Comparison of ENCODE assay signal across 9 mouse cellular contexts in the genomic region with DNA sequence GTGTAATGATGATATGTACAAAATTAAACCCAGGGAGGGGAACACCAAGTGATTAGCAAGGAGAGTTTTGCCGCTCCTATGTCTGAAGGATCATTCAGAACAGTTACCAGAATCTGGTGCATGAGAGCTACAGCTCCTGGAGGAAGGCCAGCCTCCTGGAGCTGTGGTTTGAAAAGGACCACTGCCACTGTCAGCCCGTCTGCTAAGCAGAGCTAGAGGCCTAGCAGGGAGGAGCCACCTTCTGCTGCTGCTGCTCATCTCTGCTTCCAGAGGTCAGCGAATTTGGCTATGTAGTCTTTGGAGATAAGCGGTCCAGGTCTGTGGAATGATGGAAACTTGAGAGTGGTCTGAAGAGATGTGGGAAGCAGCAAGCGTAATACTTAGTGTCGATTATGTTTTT. TPM values are rescaled to one million over a fixed set of nuclear protein-coding genes. Genes with fewer than 3 reads are reported as not detected.
DNase-seq lines count a peak whose midpoint lies in the region; ATAC-seq lines count a peak whose summit lies in the region.
"Had no signal": no experiment of that assay in that cellular context is flagged by ENCODE, and none has a peak within 500 bp of the region (broad histone marks: within the 10 kb centered on the region; RNA-seq: fewer than 3 reads in every experiment).

No protein-coding gene starts in this region.

- ATAC-seq in frontal cortex, adult (ENCODE audit: low TSS enrichment), result peak; percentile 29; the same call in 1 of the 2 replicates
- ATAC-seq in megakaryocyte, adult 5-6 weeks (ENCODE audit: poor library complexity, severe bottlenecking), result no peak
- ATAC-seq in erythroblast, adult 5-6 weeks (replicated peaks; ENCODE audit: low FRiP score, poor library complexity, severe bottlenecking), result peak; percentile 71
- peak; percentile 81 for ATAC-seq in liver, embryonic 16.5 days (ENCODE audit: low read depth)

- H3K27me3 ChIP-seq in megakaryocyte, embryonic 14.5 days (replicated peaks), result no peaks in the 10 kb centered on the region
- H3K27me3 ChIP-seq in liver, embryonic 16.5 days (ENCODE audit: control insufficient read depth, insufficient read depth, low read depth, low read length), result no peaks in the 10 kb centered on the region

- 50% methylated on average over 6 of the region's 6 CpGs for WGBS in liver, embryonic 16.5 days (ENCODE audit: insufficient replicate concordance)

- H3K4me3 ChIP-seq in megakaryocyte, embryonic 14.5 days (replicated peaks), result peak overlapping the region; percentile 78
- no peak overlapping the region for H3K4me3 ChIP-seq in liver, embryonic 16.5 days (ENCODE audit: low read depth, low read length)

- peak overlapping the region; percentile 25; the same call in 1 of the 2 replicates for H3K9ac ChIP-seq in liver, embryonic 16.5 days (ENCODE audit: low read depth, low read length)

- H3K9me3 ChIP-seq in megakaryocyte, embryonic 14.5 days, result peaks cover 8% of the 10 kb centered on the region; the same call in 1 of the 2 replicates
- no peaks in the 10 kb centered on the region for H3K9me3 ChIP-seq in liver, embryonic 16.5 days (replicated peaks; ENCODE audit: control insufficient read depth, low read length)

- H3K36me3 ChIP-seq in megakaryocyte, embryonic 14.5 days (replicated peaks; ENCODE audit: low read length), result peaks cover 29% of the 10 kb centered on the region
- H3K36me3 ChIP-seq in liver, embryonic 16.5 days (ENCODE audit: control insufficient read depth, insufficient read depth), result no peaks in the 10 kb centered on the region

- H3K4me2 ChIP-seq in liver, embryonic 16.5 days (ENCODE audit: low read depth, low read length), result peak overlapping the region; percentile 29

- H3K27ac ChIP-seq in liver, embryonic 16.5 days (ENCODE audit: low read length), result peak overlapping the region; percentile 75

- peaks cover 83% of the 10 kb centered on the region for H3K4me1 ChIP-seq in megakaryocyte, embryonic 14.5 days
- peaks cover 15% of the 10 kb centered on the region for H3K4me1 ChIP-seq in liver, embryonic 16.5 days (ENCODE audit: control insufficient read depth, low read depth, low read length)

- DNase-seq in frontal cortex, adult 2 months (ENCODE audit: extremely low spot score in 1 of 2, low spot score in 1 of 2), result no peak
- DNase-seq in urinary bladder, adult 18-20 months (ENCODE audit: low spot score in 2 of 2), result no peak
- DNase-seq in left cerebral cortex, adult 11 months (ENCODE audit: low spot score), result no peak
- DNase-seq: kidney, postnatal 36 days had no signal

RNA-seq across cellular contexts. Expression of a gene that starts 13.4 kb away (rescaled TPM):
- 115 and 119 TPM in 2 replicates for polyA plus RNA-seq in frontal cortex, adult 2 months (2012; rRNA removed)
- polyA plus RNA-seq in megakaryocyte, embryonic 14.5 days (2012; ENCODE audit: insufficient read depth, low replicate concordance), result 15.0 TPM in 2 replicates
- total RNA-seq in megakaryocyte, adult 5-6 weeks (2015), result 44.8 and 48.9 TPM in 2 replicates
- 30.6 and 34.8 TPM in 2 replicates for total RNA-seq in megakaryocyte, adult 5-6 weeks (2017)
- total RNA-seq in erythroblast, adult 5-6 weeks (2015; ENCODE audit: low replicate concordance), result 13.8 and 16.1 TPM in 2 replicates
- 21.4 and 34.3 TPM in 2 replicates for total RNA-seq in erythroblast, adult 5-6 weeks (2017; ENCODE audit: low replicate concordance)
- 40.0 and 44.3 TPM in 2 replicates for polyA plus RNA-seq in liver, embryonic 16.5 days (2015; fragmentation: Nextera tagmentation; extraction: Ambion mirVana)
